Mouse (Mus musculus) neural tube, embryonic 12.5 days (tissue): ENCODE results near the gene Abo. TPM values are rescaled to one million over a fixed set of nuclear protein-coding genes. Genes with fewer than 3 reads are reported as not detected.
A peak's percentile ranks its signal among the peaks of the same experiment; 100 is the strongest.

Experiments
- ATAC-seq: fragments of 200-750 bp; cut with Nextera tagmentation; 2 replicates; pipeline ENCODE4 v1.8.0; 2017; ENCODE audit warnings: low read depth, mild to moderate bottlenecking, moderate TSS enrichment, moderate library complexity; ENCODE audit not compliant: low FRiP score
- H3K27ac ChIP-seq: fragments of 300-500 bp; sonication (generic); 2 replicates; pipeline ENCODE4 v1.5.1; 2016
- H3K27me3 ChIP-seq: fragments of 300-500 bp; sonication (generic); replicated peaks from 2 replicates; pipeline ENCODE4 v1.6.1; 2016; ENCODE audit warnings: mild to moderate bottlenecking
- H3K36me3 ChIP-seq: fragments of 300-500 bp; sonication (generic); 2 replicates; pipeline ENCODE4 v1.6.1; 2016; ENCODE audit warnings: mild to moderate bottlenecking
- H3K4me1 ChIP-seq: fragments of 300-500 bp; sonication (generic); 2 replicates; pipeline ENCODE4 v1.6.1; 2016
- H3K4me2 ChIP-seq: fragments of 300-500 bp; sonication (generic); replicated peaks from 2 replicates; pipeline ENCODE4 v1.6.1; 2016; ENCODE audit warnings: mild to moderate bottlenecking
- H3K4me3 ChIP-seq: fragments of 300-500 bp; sonication (generic); 2 replicates; pipeline ENCODE4 v1.5.1; 2016
- H3K9ac ChIP-seq: fragments of 300-500 bp; sonication (generic); 2 replicates; pipeline ENCODE4 v1.6.1; 2016; ENCODE audit warnings: mild to moderate bottlenecking
- H3K9me3 ChIP-seq: fragments of 300-500 bp; sonication (generic); 2 replicates; pipeline ENCODE4 v1.6.1; 2016; ENCODE audit warnings: mild to moderate bottlenecking
- WGBS: fragments of 180-500 bp; shearing (Covaris S2); methylation state at CpG from one replicate; pipeline ENCODE4 v1.1.7; 2016; 5-methylcytosine and 5-hydroxymethylcytosine counted together
- polyA plus RNA-seq: library from polyadenylated mRNA; unstranded; fragments of >200 nt; fragmentation: Nextera tagmentation; extraction: Ambion mirVana; gene quantifications from 2 replicates; pipeline ENCODE4 v1.2.1, GENCODE M21; 2016

Gene Abo
- not detected in 2 replicates for polyA plus RNA-seq

DNA sequence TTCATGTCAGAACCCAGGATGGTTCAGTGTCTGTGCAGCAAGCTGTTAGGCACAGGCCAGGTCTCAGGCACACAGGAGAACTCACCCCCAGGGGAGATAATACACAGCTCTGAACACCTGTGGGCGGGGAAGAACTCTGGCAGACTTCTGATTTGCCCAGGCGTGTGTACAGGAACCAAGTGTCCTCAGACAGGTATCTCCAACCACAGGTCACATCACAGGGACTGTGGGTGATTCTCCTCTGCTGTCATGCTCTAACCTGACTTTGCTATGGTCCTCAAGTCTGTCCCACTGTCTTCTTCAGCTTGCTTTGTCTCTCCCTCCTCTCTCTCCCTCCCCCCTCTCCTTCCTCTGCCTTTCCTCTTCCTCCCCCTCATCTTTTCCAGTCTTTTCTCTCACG lies at the start of gene Abo:
Gene Abo (minus strand): TSS at position 101 of the 400 bp plus-strand sequence.
- no peak within 1 kb of the TSS for H3K27ac ChIP-seq
- no peak within 1 kb of the TSS for H3K4me2 ChIP-seq
- 82% methylated on average over 3 of the region's 3 CpGs for WGBS
- H3K36me3 ChIP-seq = no peaks in the 10 kb centered on the region
- no peaks in the 10 kb centered on the region for H3K27me3 ChIP-seq
- no peaks in the 10 kb centered on the region for H3K4me1 ChIP-seq
- no peaks in the 10 kb centered on the region for H3K9me3 ChIP-seq
- ATAC-seq = no peak
- H3K9ac ChIP-seq = no peak within 1 kb of the TSS
- H3K4me3 ChIP-seq = no peak within 1 kb of the TSS

DNA sequence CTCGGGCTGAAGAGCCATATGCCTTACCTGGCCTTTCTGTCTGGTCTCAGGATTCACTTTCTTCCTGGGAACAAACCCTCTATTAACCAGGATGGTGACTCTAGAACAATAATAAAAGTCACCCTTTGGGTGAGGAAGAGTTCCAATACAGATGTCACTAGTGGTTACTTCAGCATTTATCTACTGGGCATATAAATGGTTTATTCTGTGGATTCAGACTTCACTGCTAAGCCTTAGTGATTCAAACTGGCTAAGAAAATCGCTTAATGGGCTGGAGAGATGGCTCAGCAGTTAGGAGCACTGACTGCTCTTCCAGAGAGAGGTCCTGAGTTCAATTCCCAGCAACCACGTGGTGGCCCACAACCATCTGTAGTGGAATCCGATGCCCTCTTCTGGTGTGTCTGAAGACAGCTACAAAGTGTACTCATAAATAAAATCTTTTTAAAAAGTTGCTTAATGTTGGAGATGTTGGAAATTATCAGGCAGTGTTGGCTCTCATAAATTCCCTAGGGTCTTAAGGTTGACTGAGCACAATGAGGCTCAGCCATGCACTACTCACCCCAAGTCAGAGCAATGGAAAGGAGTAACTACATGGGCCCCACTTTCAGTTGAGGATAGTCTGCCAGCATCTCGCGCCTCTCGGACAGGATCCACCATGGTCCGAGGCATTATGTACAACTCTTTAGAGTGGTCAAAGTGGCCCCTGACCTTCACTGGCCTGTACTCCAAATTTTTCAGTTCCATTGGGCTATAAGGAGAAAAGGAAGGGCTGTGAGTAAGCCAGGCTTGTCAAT lies 49.6 kb upstream of the Abo start:
- Histone ChIP-seq H3K27ac (no peak overlapping the region), H3K4me1 (peaks cover 53% of the 10 kb centered on the region), H3K4me3 (no peak overlapping the region), H3K9me3 (no peaks in the 10 kb centered on the region), H3K4me2 (peak overlapping the region; percentile 99), H3K27me3 (no peaks in the 10 kb centered on the region), H3K9ac (no peak overlapping the region), H3K36me3 (peaks cover 53% of the 10 kb centered on the region)
- 55% methylated on average over 8 of the region's 8 CpGs for WGBS
- ATAC-seq = no peak

DNA sequence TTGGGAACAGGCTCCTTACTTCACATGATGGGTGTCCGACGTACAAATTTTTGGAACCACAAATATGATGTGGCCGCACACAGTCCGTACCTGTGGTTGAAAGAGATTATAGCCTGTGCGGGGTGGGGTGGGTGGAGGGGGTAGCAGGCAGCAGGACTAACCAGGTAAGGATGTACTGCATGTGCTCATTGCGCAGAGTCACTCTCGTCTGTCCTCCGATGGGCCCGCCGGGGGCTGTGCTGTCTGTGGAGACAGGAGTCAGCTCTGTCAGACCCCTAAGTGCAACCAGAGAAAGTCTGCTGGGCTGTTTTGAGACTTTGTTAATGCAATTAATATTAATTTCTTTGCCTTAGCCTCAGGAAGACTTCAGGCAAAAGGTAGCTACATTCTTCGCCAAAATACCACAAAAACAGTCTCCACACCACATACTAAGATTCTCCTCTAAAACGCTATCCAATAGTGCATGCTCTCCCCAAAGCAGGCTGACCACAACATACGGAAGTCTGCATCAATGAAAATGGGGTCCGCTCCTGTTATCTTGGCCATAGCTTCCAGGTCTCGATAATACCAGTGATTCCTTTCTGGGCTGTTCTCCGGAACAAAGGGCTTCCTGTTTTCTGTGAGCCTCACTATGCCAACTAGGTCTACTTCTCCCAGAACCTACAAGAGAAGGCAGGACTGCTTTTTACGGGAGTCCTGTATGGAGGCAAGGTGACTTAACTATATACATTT lies 48.8 kb upstream of the Abo start:
- H3K27ac ChIP-seq = no peak overlapping the region
- H3K36me3 ChIP-seq = peaks cover 45% of the 10 kb centered on the region
- H3K27me3 ChIP-seq = no peaks in the 10 kb centered on the region
- no peaks in the 10 kb centered on the region for H3K9me3 ChIP-seq
- H3K4me1 ChIP-seq = peaks cover 61% of the 10 kb centered on the region
- 87% methylated on average over 17 of the region's 17 CpGs for WGBS
- H3K4me2 ChIP-seq = no peak overlapping the region
- no peak for ATAC-seq
- H3K9ac ChIP-seq = no peak overlapping the region
- no peak overlapping the region for H3K4me3 ChIP-seq

DNA sequence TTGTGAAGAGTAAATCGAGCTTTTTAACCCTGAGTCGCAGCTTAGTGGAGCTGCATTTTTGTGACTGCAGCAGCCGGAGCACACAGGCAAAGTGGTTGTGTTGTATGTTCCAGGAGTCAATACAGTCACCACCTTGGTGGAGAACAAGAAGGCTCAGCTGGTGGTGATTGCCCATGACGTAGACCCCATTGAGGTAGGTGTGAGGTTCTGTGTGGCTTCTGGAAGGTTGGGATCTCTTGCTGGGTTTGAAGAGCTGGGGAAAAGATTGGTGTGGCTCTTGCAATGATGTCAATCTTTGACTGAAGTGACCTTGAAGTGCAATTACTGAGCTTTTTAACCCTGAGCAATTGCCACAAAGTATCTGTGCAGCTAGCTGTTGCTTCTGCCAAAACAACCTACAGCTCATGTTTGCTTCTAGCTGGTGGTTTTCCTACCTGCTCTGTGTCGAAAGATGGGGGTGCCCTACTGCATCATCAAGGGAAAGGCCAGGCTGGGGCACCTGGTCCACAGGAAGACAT lies 47.5 kb upstream of the Abo start:
- H3K27me3 ChIP-seq = no peaks in the 10 kb centered on the region
- H3K4me2 ChIP-seq = peak overlapping the region; percentile 93
- peaks cover 61% of the 10 kb centered on the region for H3K4me1 ChIP-seq
- peak overlapping the region; percentile 96 for H3K9ac ChIP-seq
- peaks cover 39% of the 10 kb centered on the region for H3K36me3 ChIP-seq
- 77% methylated on average over 5 of the region's 5 CpGs for WGBS
- ATAC-seq = no peak
- H3K4me3 ChIP-seq = peak overlapping the region; percentile 76
- H3K9me3 ChIP-seq = no peaks in the 10 kb centered on the region
- no peak overlapping the region for H3K27ac ChIP-seq

DNA sequence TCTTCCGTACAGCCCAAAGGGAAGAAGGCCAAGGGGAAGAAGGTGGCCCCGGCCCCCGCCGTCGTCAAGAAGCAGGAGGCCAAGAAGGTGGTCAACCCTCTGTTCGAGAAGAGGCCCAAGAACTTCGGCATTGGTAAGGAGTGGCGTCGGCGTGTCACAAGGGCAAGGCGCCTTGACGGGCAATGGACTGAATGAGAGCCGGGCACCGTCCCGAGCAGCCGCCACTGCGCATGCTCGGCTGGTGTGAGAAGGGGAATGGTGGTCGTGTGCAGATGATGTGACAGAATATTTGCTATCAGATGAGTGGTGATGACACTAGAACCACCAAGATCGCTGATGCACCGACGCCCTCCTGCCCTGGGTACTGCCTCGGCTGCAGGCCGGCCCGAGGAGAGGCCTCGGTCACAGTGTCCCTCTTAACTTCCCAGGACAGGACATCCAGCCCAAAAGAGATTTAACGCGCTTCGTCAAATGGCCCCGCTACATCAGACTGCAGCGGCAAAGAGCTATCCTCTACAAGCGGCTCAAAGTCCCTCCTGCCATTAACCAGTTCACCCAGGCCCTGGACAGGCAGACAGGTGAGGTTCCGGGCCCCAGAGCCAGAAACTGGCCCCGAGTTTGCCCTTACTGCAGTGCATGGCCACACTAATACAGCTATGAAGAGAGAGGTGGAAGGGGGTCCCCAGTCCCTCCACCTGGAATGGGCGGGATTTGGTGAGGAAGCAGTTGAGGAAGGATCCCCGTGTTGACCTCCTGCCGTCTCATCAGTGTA lies 46.4 kb upstream of the Abo start:
- peak; percentile 57 for ATAC-seq
- WGBS = under 1% methylated on average over 37 of the region's 37 CpGs
- peak overlapping the region; percentile 96 for H3K9ac ChIP-seq
- H3K27ac ChIP-seq = peak overlapping the region; percentile 90
- H3K36me3 ChIP-seq = peaks cover 51% of the 10 kb centered on the region
- H3K4me2 ChIP-seq = peak overlapping the region; percentile 93
- H3K9me3 ChIP-seq = no peaks in the 10 kb centered on the region
- H3K4me1 ChIP-seq = peaks cover 53% of the 10 kb centered on the region
- H3K4me3 ChIP-seq = peak overlapping the region; percentile 76
- no peaks in the 10 kb centered on the region for H3K27me3 ChIP-seq

DNA sequence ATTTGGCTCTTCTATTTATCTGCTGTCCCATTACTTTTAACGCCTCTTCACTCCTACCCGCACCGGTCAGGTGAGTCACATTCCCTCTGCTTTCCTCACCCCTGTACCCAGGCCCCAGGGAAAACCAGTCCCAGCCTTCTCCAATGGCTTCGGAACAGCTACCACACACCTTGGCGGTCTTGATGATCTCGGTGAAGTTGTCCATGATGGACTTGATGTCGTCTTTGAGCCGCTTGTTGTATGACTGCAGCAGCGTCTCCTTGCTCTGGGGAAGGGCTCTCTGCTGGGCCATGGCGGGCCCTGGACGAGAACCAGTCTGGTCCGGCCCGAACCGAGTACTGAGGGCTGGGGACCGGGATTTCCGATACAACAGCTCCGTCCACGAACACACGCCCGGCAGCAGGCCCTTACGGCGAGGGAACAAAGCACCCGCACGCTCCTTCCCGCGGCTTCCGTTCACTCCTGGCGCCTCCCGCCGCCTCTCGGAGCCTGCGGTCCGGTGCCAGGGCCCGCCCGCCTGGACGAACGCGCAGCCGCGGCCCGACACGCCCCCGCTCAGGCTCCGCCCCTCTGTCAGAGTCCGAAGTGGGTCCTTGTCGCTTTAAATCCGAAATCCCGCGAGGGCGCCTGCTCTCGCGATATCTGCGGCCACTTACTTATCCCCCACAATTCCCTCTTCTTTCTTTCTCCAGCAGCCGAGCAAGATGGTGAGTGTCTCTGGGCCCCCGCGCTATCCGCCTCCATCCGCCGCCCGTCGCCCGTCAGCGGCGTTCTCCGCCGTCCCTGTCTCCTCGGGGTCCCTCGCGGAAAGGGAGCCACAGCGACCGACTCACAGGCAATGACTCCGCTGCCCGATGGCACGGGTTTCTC lies 45.6 kb upstream of the Abo start, which contains the start of the genes Med22 and Rpl7a:
Gene Med22 (minus strand): TSS at position 554 of the 870 bp plus-strand sequence.
Gene Rpl7a (plus strand): TSS at position 641 of the 870 bp plus-strand sequence.
- 0% methylated on average over 74 of the region's 74 CpGs for whole genome bisulfite sequencing
- Histone ChIP-seq H3K9me3 (no peaks in the 10 kb centered on the region), H3K27ac (peak within 1 kb of the TSS; percentile 90), H3K9ac (peak within 1 kb of the TSS; percentile 96), H3K27me3 (no peaks in the 10 kb centered on the region), H3K4me1 (peaks cover 46% of the 10 kb centered on the region), H3K36me3 (peaks cover 59% of the 10 kb centered on the region), H3K4me2 (peak within 1 kb of the TSS; percentile 93), H3K4me3 (peak within 1 kb of the TSS; percentile 76)
- peak; percentile 89 for ATAC-seq

DNA sequence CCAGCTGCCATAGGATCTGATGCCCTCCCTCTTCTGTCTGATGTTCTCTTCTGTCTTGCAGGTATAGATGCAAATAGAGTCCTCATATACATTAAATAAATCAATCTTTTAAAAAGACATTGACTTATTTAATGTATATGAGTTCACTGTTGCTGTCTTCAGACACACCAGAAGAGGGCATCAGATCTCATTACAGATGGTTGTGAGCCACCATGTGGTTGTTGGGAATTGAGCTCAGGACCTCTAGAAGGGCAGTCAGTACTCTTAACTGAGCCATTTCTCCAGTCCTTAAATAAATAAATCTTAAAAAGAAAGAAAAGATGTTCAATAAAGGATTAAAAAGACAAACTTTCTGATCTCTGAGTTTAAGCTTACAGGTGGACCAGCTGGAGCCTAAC lies 44.6 kb upstream of the Abo start:
- Histone ChIP-seq H3K27ac (no peak overlapping the region), H3K27me3 (no peaks in the 10 kb centered on the region), H3K9me3 (no peaks in the 10 kb centered on the region), H3K4me1 (peaks cover 39% of the 10 kb centered on the region), H3K36me3 (peaks cover 58% of the 10 kb centered on the region), H3K4me3 (peak overlapping the region; percentile 76), H3K4me2 (peak overlapping the region; percentile 87), H3K9ac (peak overlapping the region; percentile 96)
- ATAC-seq = no peak

DNA sequence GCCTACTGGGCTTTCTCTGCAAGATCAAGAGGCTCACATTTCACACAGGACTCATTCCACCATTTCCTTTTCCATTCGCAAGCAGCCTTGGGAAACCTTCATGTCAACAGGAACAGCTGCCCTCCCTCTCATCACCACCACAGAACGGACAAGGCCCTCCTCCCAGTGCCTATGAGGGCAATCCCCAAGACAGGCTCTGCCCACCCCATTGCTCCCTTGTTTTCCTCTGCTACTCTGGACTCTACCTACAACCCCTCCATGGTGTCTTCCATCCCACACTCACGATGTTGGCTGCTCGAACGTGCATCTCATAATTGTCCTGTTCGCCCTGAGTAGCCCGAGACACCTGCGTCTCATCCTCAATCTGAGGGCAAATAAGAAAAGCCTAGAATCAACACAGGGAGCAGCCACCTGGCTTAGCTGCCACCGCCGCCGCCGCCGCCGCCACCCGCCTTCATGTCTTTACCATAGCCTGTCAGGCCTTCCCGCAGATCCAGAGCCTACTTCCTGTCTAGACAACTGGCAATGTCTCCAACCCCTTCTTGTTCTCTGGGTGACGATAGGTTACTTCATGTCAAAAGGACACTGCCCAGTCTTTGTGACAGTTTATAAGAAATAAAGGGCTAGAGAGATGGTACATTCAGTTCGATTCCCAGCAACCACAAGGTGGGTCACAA lies 44.1 kb upstream of the Abo start:
- Histone ChIP-seq H3K36me3 (peaks cover 52% of the 10 kb centered on the region), H3K4me1 (peaks cover 42% of the 10 kb centered on the region)
- 93% methylated on average over 18 of the region's 18 CpGs for WGBS

DNA sequence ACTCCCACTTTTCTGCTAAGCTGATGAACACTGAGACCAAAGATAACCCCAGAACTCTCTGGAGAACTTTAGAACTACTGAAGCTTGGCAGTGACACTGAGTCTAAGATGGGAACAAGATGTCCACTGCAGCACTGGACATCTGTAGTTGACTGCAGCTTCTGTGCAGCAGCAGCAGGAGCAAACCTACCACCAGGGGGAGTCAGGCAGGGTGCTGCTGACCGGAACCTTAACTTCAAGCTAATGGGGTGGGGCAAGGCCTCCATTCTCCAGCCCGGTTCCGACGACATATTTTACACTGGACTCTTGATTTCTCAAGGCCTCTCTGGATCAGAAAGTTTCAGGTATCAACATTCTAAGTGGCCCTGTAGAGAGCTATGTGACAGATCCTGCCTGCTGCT lies 42.3 kb upstream of the Abo start:
- H3K9me3 ChIP-seq = no peaks in the 10 kb centered on the region
- ATAC-seq = no peak
- 56% methylated on average over 4 of the region's 4 CpGs for WGBS
- no peak overlapping the region for H3K9ac ChIP-seq
- no peak overlapping the region for H3K4me2 ChIP-seq
- no peaks in the 10 kb centered on the region for H3K27me3 ChIP-seq
- no peak overlapping the region for H3K4me3 ChIP-seq
- H3K36me3 ChIP-seq = peaks cover 35% of the 10 kb centered on the region
- peaks cover 41% of the 10 kb centered on the region for H3K4me1 ChIP-seq
- H3K27ac ChIP-seq = no peak overlapping the region

More for the DNA sequence above, 44.1 kb upstream of the Abo start:
- ATAC-seq = no peak
- Histone ChIP-seq H3K4me3 (peak overlapping the region; percentile 76), H3K27ac (no peak overlapping the region), H3K4me2 (peak overlapping the region; percentile 87), H3K27me3 (no peaks in the 10 kb centered on the region), H3K9ac (peak overlapping the region; percentile 96), H3K9me3 (no peaks in the 10 kb centered on the region)

DNA sequence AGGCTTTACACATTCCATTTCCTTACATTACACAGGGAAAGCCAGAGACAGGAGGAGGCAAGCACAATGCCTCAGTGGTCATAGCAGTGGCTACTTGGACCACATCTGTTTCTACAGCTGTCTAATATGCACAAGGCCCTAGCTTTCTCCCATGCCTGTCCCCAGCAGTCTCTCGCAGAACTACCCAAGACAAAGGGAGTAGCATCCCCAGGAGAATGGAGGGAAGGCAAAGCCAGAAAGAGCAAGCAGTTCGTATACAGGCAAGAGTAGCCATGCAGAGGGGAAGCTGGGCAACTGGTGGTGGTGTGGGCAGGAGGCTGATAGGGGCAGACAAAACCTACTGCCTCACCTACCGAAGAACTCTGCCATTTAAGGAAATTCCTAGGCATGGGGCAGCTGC lies 41.7 kb upstream of the Abo start:
- Histone ChIP-seq H3K4me1 (peaks cover 41% of the 10 kb centered on the region), H3K4me3 (no peak overlapping the region), H3K36me3 (peaks cover 29% of the 10 kb centered on the region)

DNA sequence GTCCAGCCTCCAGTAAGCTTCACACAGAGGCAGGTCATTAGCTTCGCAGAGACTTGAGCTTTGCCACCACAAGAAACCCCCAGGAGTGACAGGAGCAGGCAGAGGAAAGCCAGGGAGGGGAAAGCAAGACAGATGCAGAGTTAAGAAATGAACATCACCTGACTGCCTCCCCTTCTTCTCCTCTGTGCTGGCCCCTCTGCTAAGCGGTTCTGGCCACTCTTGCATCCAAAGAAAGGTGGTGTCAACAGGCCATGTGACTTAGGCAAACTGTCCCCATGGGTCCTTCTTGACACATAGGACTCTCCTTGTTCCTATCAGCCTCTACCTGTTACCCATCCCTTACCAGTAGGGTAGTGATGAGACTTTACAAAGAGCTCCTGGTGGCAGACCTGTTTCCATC lies 41.2 kb upstream of the Abo start:
- Histone ChIP-seq H3K27ac (no peak overlapping the region), H3K9me3 (no peaks in the 10 kb centered on the region), H3K4me3 (no peak overlapping the region), H3K9ac (no peak overlapping the region), H3K36me3 (peaks cover 29% of the 10 kb centered on the region), H3K4me1 (peaks cover 41% of the 10 kb centered on the region), H3K27me3 (no peaks in the 10 kb centered on the region), H3K4me2 (no peak overlapping the region)
- WGBS = 92% methylated on average over 2 of the region's 2 CpGs
- ATAC-seq = no peak

More for the DNA sequence above, 41.7 kb upstream of the Abo start:
- 94% methylated on average over 3 of the region's 3 CpGs for WGBS
- H3K9me3 ChIP-seq = no peaks in the 10 kb centered on the region
- no peaks in the 10 kb centered on the region for H3K27me3 ChIP-seq
- H3K9ac ChIP-seq = no peak overlapping the region
- no peak overlapping the region for H3K27ac ChIP-seq
- H3K4me2 ChIP-seq = no peak overlapping the region
- no peak for ATAC-seq
